ENCODE assay signal across 7 mouse cellular contexts in genomic region chr10:117363106-117363505, GRCm38 (mm10). TPM values are rescaled to one million over a fixed set of nuclear protein-coding genes. Genes with fewer than 3 reads are reported as not detected.
DNase-seq lines count a peak whose midpoint lies in the region; ATAC-seq and TF ChIP-seq lines count a peak whose summit lies in the region.

No protein-coding gene starts in this region.

- H3K9ac ChIP-seq in midbrain, embryonic 16.5 days (ENCODE audit: low read depth, low read length): no peak overlapping the region
- H3K9ac ChIP-seq in heart, postnatal 0 days (replicated peaks; ENCODE audit: low read depth, low read length): no peak overlapping the region

- no peak for TF ChIP-seq EP300 in heart, postnatal 0 days (IDR thresholded peaks at IDR 0.05; ENCODE audit: low read depth)

- peaks cover 100% of the 10 kb centered on the region for H3K36me3 ChIP-seq in midbrain, embryonic 10.5 days
- H3K36me3 ChIP-seq in midbrain, embryonic 16.5 days (ENCODE audit: control insufficient read depth, insufficient read depth, low read length): peaks cover 27% of the 10 kb centered on the region
- H3K36me3 ChIP-seq in heart, postnatal 0 days (replicated peaks; ENCODE audit: control insufficient read depth, insufficient read depth, low read length): peaks cover 62% of the 10 kb centered on the region

- no peaks in the 10 kb centered on the region for H3K4me1 ChIP-seq in midbrain, embryonic 10.5 days
- H3K4me1 ChIP-seq in midbrain, embryonic 16.5 days (ENCODE audit: control insufficient read depth, insufficient read depth, low read length): no peaks in the 10 kb centered on the region
- no peaks in the 10 kb centered on the region for H3K4me1 ChIP-seq in heart, postnatal 0 days (ENCODE audit: control insufficient read depth, insufficient read depth)

- no peaks in the 10 kb centered on the region for H3K9me3 ChIP-seq in midbrain, embryonic 10.5 days (replicated peaks)
- no peaks in the 10 kb centered on the region for H3K9me3 ChIP-seq in midbrain, embryonic 16.5 days (replicated peaks; ENCODE audit: control insufficient read depth, low read length, poor library complexity, severe bottlenecking)
- H3K9me3 ChIP-seq in heart, postnatal 0 days (replicated peaks; ENCODE audit: control insufficient read depth, low read length): no peaks in the 10 kb centered on the region

- H3K27ac ChIP-seq in midbrain, embryonic 10.5 days (replicated peaks): no peak overlapping the region
- H3K27ac ChIP-seq in midbrain, embryonic 16.5 days (ENCODE audit: low read length): no peak overlapping the region
- H3K27ac ChIP-seq in heart, postnatal 0 days (ENCODE audit: low read depth): no peak overlapping the region

- 56% methylated on average over 3 of the region's 3 CpGs for WGBS in midbrain, embryonic 10.5 days
- WGBS in midbrain, embryonic 16.5 days: 32% methylated on average over 3 of the region's 3 CpGs
- 44% methylated on average over 3 of the region's 3 CpGs for WGBS in heart, postnatal 0 days

- no peak for ATAC-seq in midbrain, embryonic 16.5 days
- no peak for ATAC-seq in heart, postnatal 0 days (ENCODE audit: insufficient read depth, low read depth)

- no peaks in the 10 kb centered on the region for H3K27me3 ChIP-seq in midbrain, embryonic 10.5 days (ENCODE audit: low read depth, poor library complexity, severe bottlenecking)
- no peaks in the 10 kb centered on the region for H3K27me3 ChIP-seq in midbrain, embryonic 16.5 days (ENCODE audit: control insufficient read depth, insufficient read depth, low read depth, low read length)
- no peaks in the 10 kb centered on the region for H3K27me3 ChIP-seq in heart, postnatal 0 days (ENCODE audit: control insufficient read depth, insufficient read depth, low read length)

- H3K4me2 ChIP-seq in midbrain, embryonic 16.5 days (ENCODE audit: low read length): no peak overlapping the region
- no peak overlapping the region for H3K4me2 ChIP-seq in heart, postnatal 0 days (ENCODE audit: low read depth, low read length)

- peak; percentile 46 for DNase-seq in midbrain, embryonic 10.5 days (ENCODE audit: low spot score)
- DNase-seq in T-cell, adult 2 months (ENCODE audit: low spot score): peak; percentile 73
- DNase-seq in cerebellum, adult 9-10 months: peak; percentile 54
- DNase-seq in heart, postnatal 0 days (ENCODE audit: low spot score): peak; percentile 21
- DNase-seq in lung, postnatal 25 days (ENCODE audit: low spot score): peak; percentile 69
- peak; percentile 62 to 64 for DNase-seq in spleen, postnatal 36 days (ENCODE audit: low spot score in 2 of 2)

- H3K4me3 ChIP-seq in midbrain, embryonic 10.5 days: no peak overlapping the region
- H3K4me3 ChIP-seq in midbrain, embryonic 16.5 days (ENCODE audit: low read depth, low read length): no peak overlapping the region
- no peak overlapping the region for H3K4me3 ChIP-seq in heart, postnatal 0 days (ENCODE audit: low read depth, low read length)

- peak; percentile 73 for TF ChIP-seq CTCF in heart, postnatal 0 days (IDR thresholded peaks at IDR 0.05; ENCODE audit: low read depth)

RNA-seq across cellular contexts. Expression of gene Cpsf6, which starts 16.7 kb away (rescaled TPM):
- 222 and 239 TPM in 2 replicates for polyA plus RNA-seq in midbrain, embryonic 10.5 days (2016; fragmentation: Nextera tagmentation; extraction: Ambion mirVana)
- polyA plus RNA-seq in midbrain, embryonic 16.5 days (2015; fragmentation: Nextera tagmentation; extraction: Ambion mirVana): 140 and 171 TPM in 2 replicates
- 57.8 and 82.3 TPM in 2 replicates for total RNA-seq in heart, postnatal 0 days (2014; rRNA removed; ENCODE audit: low replicate concordance)
- polyA plus RNA-seq in heart, postnatal 0 days (2015; fragmentation: Nextera tagmentation; extraction: Ambion mirVana): 53.2 and 55.7 TPM in 2 replicates

Comparison
In these comparisons a context has a peak if more than half of its experiments do, and no peak if none do; other contexts are left out.
1. DNase-seq: peak in every context shown above with its lines; median percentile 73 in T-cell, adult 2 months; 69 in lung, postnatal 25 days; 63 in spleen, postnatal 36 days; 54 in cerebellum, adult 9-10 months; 46 in midbrain, embryonic 10.5 days; 21 in heart, postnatal 0 days.